Mouse (Mus musculus) hindbrain, postnatal 0 days (tissue): ENCODE data around the gene Psmc6. TPM values are rescaled to one million over a fixed set of nuclear protein-coding genes. Genes with fewer than 3 reads are reported as not detected.

Source experiments
- ATAC-seq: fragments of 200-750 bp; cut with Nextera tagmentation; 2 replicates; pipeline ENCODE4 v1.8.0; 2017; ENCODE audit warnings: mild to moderate bottlenecking, moderate TSS enrichment, moderate library complexity
- DNase-seq: peaks from one replicate; pipeline ENCODE4 v3.0.0-alpha.2; 2015; ENCODE audit warnings: low spot score
- H3K27ac ChIP-seq: fragments of 300-500 bp; sonication (generic); 2 replicates; pipeline ENCODE4 v1.5.1; 2014; ENCODE audit warnings: mild to moderate bottlenecking
- H3K27me3 ChIP-seq: fragments of 300-500 bp; sonication (generic); 2 replicates; pipeline ENCODE4 v1.6.1; 2014; ENCODE audit warnings: low read length, mixed read lengths; ENCODE audit not compliant: insufficient read depth
- H3K36me3 ChIP-seq: fragments of 300-500 bp; sonication (generic); 2 replicates; pipeline ENCODE4 v1.6.1; 2014; ENCODE audit warnings: low read length, mixed read lengths; ENCODE audit not compliant: insufficient read depth
- H3K4me1 ChIP-seq: fragments of 300-500 bp; sonication (generic); 2 replicates; pipeline ENCODE4 v1.6.1; 2014; ENCODE audit warnings: antibody characterized with exemption, low read length, mixed read lengths; ENCODE audit not compliant: insufficient read depth
- H3K4me2 ChIP-seq: fragments of 300-500 bp; sonication (generic); 2 replicates; pipeline ENCODE4 v1.6.1; 2014; ENCODE audit warnings: low read depth, mild to moderate bottlenecking, low read length, moderate library complexity, mixed read lengths
- H3K4me3 ChIP-seq: fragments of 300-500 bp; sonication (generic); 2 replicates; pipeline ENCODE4 v1.5.1; 2014; ENCODE audit warnings: low read length
- H3K9ac ChIP-seq: fragments of 300-500 bp; sonication (generic); replicated peaks from 2 replicates; pipeline ENCODE4 v1.6.1; 2014; ENCODE audit warnings: mild to moderate bottlenecking, low read length, moderate library complexity, mixed read lengths
- H3K9me3 ChIP-seq: fragments of 300-500 bp; sonication (generic); 2 replicates; pipeline ENCODE4 v1.6.1; 2016; ENCODE audit warnings: low read length, mixed read lengths
- CTCF ChIP-seq: IDR thresholded peaks from 2 replicates; pipeline ENCODE4 v1.5.1; 2016; ENCODE audit warnings: antibody characterized with exemption, control low read depth, low read depth
- WGBS: fragments of 180-500 bp; shearing (Covaris S2); extraction: QIAGEN DNeasy Blood & Tissue Kit; methylation state at CpG from one replicate; pipeline ENCODE4 v1.1.7; 2014; 5-methylcytosine and 5-hydroxymethylcytosine counted together
- polyA plus RNA-seq: library from polyadenylated mRNA; unstranded; fragments of >200 nt; fragmentation: Nextera tagmentation; extraction: Ambion mirVana; gene quantifications from 2 replicates; pipeline ENCODE4 v1.2.1, GENCODE M21; 2015
- total RNA-seq: library from RNA; depleted of rRNA; stranded (reverse); fragments of >200 nt; gene quantifications from 2 replicates; pipeline ENCODE4 v1.2.3, GENCODE M21; 2014; rRNA removed

The Psmc6 gene
- total RNA-seq = 65.0 and 72.6 TPM in 2 replicates
- 136 and 144 TPM in 2 replicates for polyA plus RNA-seq

GRCm38 (mm10) chr14:45329589-45330181, at the start of gene Psmc6:
Gene Psmc6, plus strand, starts transcription at chr14:45329788.
- peak within 1 kb of the TSS; percentile 93 for H3K27ac ChIP-seq
- H3K4me1 ChIP-seq = no peaks in the 10 kb centered on the region
- H3K9me3 ChIP-seq = no peaks in the 10 kb centered on the region
- no peaks in the 10 kb centered on the region for H3K27me3 ChIP-seq
- peak within 1 kb of the TSS; percentile 94 for H3K9ac ChIP-seq
- H3K4me3 ChIP-seq = peak within 1 kb of the TSS; percentile 97
- WGBS = under 1% methylated on average over 44 of the region's 44 CpGs
- DNase-seq (peak; percentile 97), ATAC-seq (peak; percentile 98)
- peak within 1 kb of the TSS; percentile 64 for H3K4me2 ChIP-seq
- peak; percentile 92 for TF ChIP-seq CTCF
- H3K36me3 ChIP-seq = peaks cover 15% of the 10 kb centered on the region; the same call in 1 of the 2 replicates

- H3K27ac ChIP-seq = no peak overlapping the region
- H3K4me3 ChIP-seq = no peak overlapping the region
- H3K4me1 ChIP-seq = no peaks in the 10 kb centered on the region
- H3K36me3 ChIP-seq = peaks cover 18% of the 10 kb centered on the region; the same call in 1 of the 2 replicates
- no peaks in the 10 kb centered on the region for H3K9me3 ChIP-seq
- DNase-seq = no peak
- 91% methylated on average over 3 of the region's 3 CpGs for WGBS
- H3K9ac ChIP-seq = no peak overlapping the region
- ATAC-seq = no peak
- TF ChIP-seq CTCF = no peak
- H3K4me2 ChIP-seq = no peak overlapping the region
- no peaks in the 10 kb centered on the region for H3K27me3 ChIP-seq
These were observed 47.5 kb upstream of the Psmc6 start for GRCm38 (mm10) chr14:45282066-45282465.

GRCm38 (mm10) chr14:45291608-45292007, 38.0 kb upstream of the Psmc6 start:
- Histone ChIP-seq H3K4me3 (no peak overlapping the region), H3K27ac (no peak overlapping the region), H3K4me2 (no peak overlapping the region), H3K9me3 (no peaks in the 10 kb centered on the region), H3K27me3 (no peaks in the 10 kb centered on the region), H3K36me3 (peaks cover 7% of the 10 kb centered on the region; the same call in 1 of the 2 replicates), H3K9ac (no peak overlapping the region), H3K4me1 (no peaks in the 10 kb centered on the region)
- no peak for TF ChIP-seq CTCF
- no peak for ATAC-seq
- 69% methylated on average over 4 of the region's 4 CpGs for WGBS
- no peak for DNase-seq

- H3K27ac ChIP-seq = no peak overlapping the region
- no peaks in the 10 kb centered on the region for H3K27me3 ChIP-seq
- H3K4me3 ChIP-seq = no peak overlapping the region
- H3K36me3 ChIP-seq = peaks cover 16% of the 10 kb centered on the region; the same call in 1 of the 2 replicates
- no peak overlapping the region for H3K4me2 ChIP-seq
- TF ChIP-seq CTCF = no peak
- no peaks in the 10 kb centered on the region for H3K4me1 ChIP-seq
- no peaks in the 10 kb centered on the region for H3K9me3 ChIP-seq
- DNase-seq (peak; percentile 15), ATAC-seq (no peak)
- no peak overlapping the region for H3K9ac ChIP-seq
- 27% methylated on average over 4 of the region's 4 CpGs for WGBS
These were observed 25.6 kb upstream of the Psmc6 start for GRCm38 (mm10) chr14:45303939-45304338.

- Histone ChIP-seq H3K9ac (no peak overlapping the region), H3K4me2 (no peak overlapping the region), H3K9me3 (no peaks in the 10 kb centered on the region), H3K27me3 (no peaks in the 10 kb centered on the region), H3K36me3 (peaks cover 12% of the 10 kb centered on the region; the same call in 1 of the 2 replicates), H3K27ac (no peak overlapping the region), H3K4me1 (no peaks in the 10 kb centered on the region), H3K4me3 (no peak overlapping the region)
- ATAC-seq (no peak), DNase-seq (no peak)
- peak; percentile 38 for TF ChIP-seq CTCF
- WGBS = 51% methylated on average over 4 of the region's 4 CpGs
These were observed 25.2 kb upstream of the Psmc6 start for GRCm38 (mm10) chr14:45304389-45304788.

GRCm38 (mm10) chr14:45305852-45306251, 23.7 kb upstream of the Psmc6 start:
- no peak overlapping the region for H3K9ac ChIP-seq
- H3K4me3 ChIP-seq = no peak overlapping the region
- WGBS = 94% methylated on average over 5 of the region's 5 CpGs
- DNase-seq (no peak), ATAC-seq (no peak)
- TF ChIP-seq CTCF = no peak
- H3K27me3 ChIP-seq = no peaks in the 10 kb centered on the region
- H3K9me3 ChIP-seq = no peaks in the 10 kb centered on the region
- H3K4me1 ChIP-seq = no peaks in the 10 kb centered on the region
- H3K4me2 ChIP-seq = no peak overlapping the region
- H3K36me3 ChIP-seq = peaks cover 6% of the 10 kb centered on the region; the same call in 1 of the 2 replicates
- no peak overlapping the region for H3K27ac ChIP-seq
